Mouse (Mus musculus): ENCODE results near the gene Man1a2. TPM values are rescaled to one million over a fixed set of nuclear protein-coding genes. Genes with fewer than 3 reads are reported as not detected.

The Man1a2 gene
- 7.1 TPM for polyA plus RNA-seq (2012; fragmentation: generic; extraction: Trizol)
- long read RNA-seq, experiment 1, partial matches to known transcripts, result 6 of 11 reads
- long read RNA-seq, experiment 1, other reads (novel, unspliced or antisense), result 5 of 11 reads
- long read RNA-seq, experiment 2, full-length matches to known transcripts, result 45 of 76 reads
- long read RNA-seq, experiment 2, partial matches to known transcripts, result 15 of 76 reads
- long read RNA-seq, experiment 2, other reads (novel, unspliced or antisense), result 16 of 76 reads

GRCm38 (mm10) chr3:100685087-100685762 lies at the start of gene Man1a2:
Gene Man1a2 (minus strand): TSS chr3:100685503.
- H3K4me3 ChIP-seq (ENCODE audit: insufficient read depth, poor library complexity, severe bottlenecking), result peak within 1 kb of the TSS; percentile 67
- H3K79me3 ChIP-seq (ENCODE audit: low read depth), result peaks cover 34% of the 10 kb centered on the region
- peak within 1 kb of the TSS; percentile 96 for H3ac ChIP-seq (ENCODE audit: control insufficient read depth, insufficient read length, low read depth)
- no peaks in the 10 kb centered on the region for H3K27me3 ChIP-seq (ENCODE audit: control insufficient read depth, insufficient read depth, insufficient read length)
- no peaks in the 10 kb centered on the region for H3K36me3 ChIP-seq (ENCODE audit: control insufficient read depth, insufficient read depth)
- TF ChIP-seq FOSL1 (IDR thresholded peaks at IDR 0.05; ENCODE audit: insufficient read depth, low read length, poor library complexity, severe bottlenecking), result no peak
- no peak for TF ChIP-seq CTCF (IDR thresholded peaks at IDR 0.05; ENCODE audit: control insufficient read depth, insufficient read depth, insufficient read length)
- no peak for TF ChIP-seq USF1 (IDR thresholded peaks at IDR 0.05; ENCODE audit: low read depth)
- no peak for TF ChIP-seq CEBPB (IDR thresholded peaks at IDR 0.05; ENCODE audit: low read depth)
- no peak for TF ChIP-seq MAX (IDR thresholded peaks at IDR 0.05)
- TF ChIP-seq MYOD1 (IDR thresholded peaks at IDR 0.05; ENCODE audit: control insufficient read depth, insufficient read length, low read depth), result no peak
- TF ChIP-seq MYOG (IDR thresholded peaks at IDR 0.05; ENCODE audit: control insufficient read depth, extremely low read depth, insufficient read length), result no peak
- H3K79me2 ChIP-seq (ENCODE audit: control insufficient read depth, insufficient read depth), result peaks cover 49% of the 10 kb centered on the region

DNA sequence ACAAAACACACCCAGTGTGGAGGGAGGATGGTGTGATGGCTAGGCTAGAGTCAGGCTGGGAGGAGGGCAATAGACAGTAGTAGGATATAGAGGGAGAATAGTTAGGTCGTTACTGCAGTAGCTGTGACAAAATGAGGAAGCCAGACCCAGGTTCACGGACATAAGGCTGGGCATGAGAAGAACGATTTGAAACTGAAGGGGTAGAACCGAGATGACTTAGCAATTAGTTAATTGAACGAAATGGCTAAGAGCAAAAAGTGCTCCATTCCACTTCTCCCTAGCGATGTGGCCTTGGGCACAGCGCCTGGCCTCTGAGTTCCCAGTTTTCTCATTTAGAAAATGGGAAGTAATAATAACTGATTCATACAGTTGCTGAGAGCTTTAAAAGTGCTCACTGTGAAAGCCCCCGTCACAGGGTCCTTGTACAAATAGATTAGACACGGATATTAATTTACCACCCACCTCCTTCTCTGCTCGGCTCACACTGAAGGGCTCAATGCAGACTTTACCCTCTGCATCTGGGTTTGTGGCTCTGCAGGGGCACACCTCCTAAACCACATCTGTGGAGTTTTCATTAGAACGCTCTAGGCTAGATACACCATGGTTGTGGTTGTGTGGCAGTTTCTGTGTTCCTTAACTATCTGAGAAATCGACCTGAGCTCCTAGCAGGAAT lies 49.3 kb upstream of the Man1a2 start:
- no peaks in the 10 kb centered on the region for H3K36me3 ChIP-seq (ENCODE audit: control insufficient read depth, insufficient read depth)
- TF ChIP-seq MYOG (IDR thresholded peaks at IDR 0.05; ENCODE audit: control insufficient read depth, extremely low read depth, insufficient read length) (no peak), FOSL1 (IDR thresholded peaks at IDR 0.05; ENCODE audit: insufficient read depth, low read length, poor library complexity, severe bottlenecking) (no peak), CTCF (IDR thresholded peaks at IDR 0.05; ENCODE audit: control insufficient read depth, insufficient read depth, insufficient read length) (no peak), MAX (IDR thresholded peaks at IDR 0.05) (no peak), USF1 (IDR thresholded peaks at IDR 0.05; ENCODE audit: low read depth) (no peak), CEBPB (IDR thresholded peaks at IDR 0.05; ENCODE audit: low read depth) (no peak), MYOD1 (IDR thresholded peaks at IDR 0.05; ENCODE audit: control insufficient read depth, insufficient read length, low read depth) (no peak)
- H3ac ChIP-seq (ENCODE audit: control insufficient read depth, insufficient read length, low read depth), result no peak overlapping the region
- H3K4me3 ChIP-seq (ENCODE audit: insufficient read depth, poor library complexity, severe bottlenecking), result no peak overlapping the region
- peaks cover 20% of the 10 kb centered on the region for H3K27me3 ChIP-seq (ENCODE audit: control insufficient read depth, insufficient read depth, insufficient read length)
- H3K79me2 ChIP-seq (ENCODE audit: control insufficient read depth, insufficient read depth), result no peaks in the 10 kb centered on the region
- no peaks in the 10 kb centered on the region for H3K79me3 ChIP-seq (ENCODE audit: low read depth)

DNA sequence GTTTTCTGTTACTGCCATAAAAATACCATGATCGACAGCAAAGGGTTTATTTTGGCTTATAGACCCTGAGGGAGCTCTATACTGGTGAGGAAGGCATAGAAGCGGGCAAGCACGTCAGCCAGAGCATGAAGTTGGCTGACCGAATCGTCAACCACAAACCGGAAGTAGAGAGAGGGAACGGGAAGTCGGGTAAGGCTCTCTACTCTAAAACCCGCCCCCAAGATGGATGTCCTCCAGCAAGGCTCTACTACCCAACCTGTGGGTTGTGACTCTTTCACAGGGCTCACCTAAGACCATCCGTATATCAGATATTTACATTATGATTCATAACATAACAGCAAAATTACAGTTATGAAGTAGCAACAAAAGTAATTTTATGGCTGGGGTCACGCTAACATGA lies 46.6 kb upstream of the Man1a2 start:
- H3K36me3 ChIP-seq (ENCODE audit: control insufficient read depth, insufficient read depth), result no peaks in the 10 kb centered on the region
- H3K4me3 ChIP-seq (ENCODE audit: insufficient read depth, poor library complexity, severe bottlenecking), result no peak overlapping the region
- TF ChIP-seq MAX (IDR thresholded peaks at IDR 0.05) (no peak), CTCF (IDR thresholded peaks at IDR 0.05; ENCODE audit: control insufficient read depth, insufficient read depth, insufficient read length) (no peak), USF1 (IDR thresholded peaks at IDR 0.05; ENCODE audit: low read depth) (no peak), MYOG (IDR thresholded peaks at IDR 0.05; ENCODE audit: control insufficient read depth, extremely low read depth, insufficient read length) (no peak), FOSL1 (IDR thresholded peaks at IDR 0.05; ENCODE audit: insufficient read depth, low read length, poor library complexity, severe bottlenecking) (no peak), MYOD1 (IDR thresholded peaks at IDR 0.05; ENCODE audit: control insufficient read depth, insufficient read length, low read depth) (no peak), CEBPB (IDR thresholded peaks at IDR 0.05; ENCODE audit: low read depth) (no peak)
- no peak overlapping the region for H3ac ChIP-seq (ENCODE audit: control insufficient read depth, insufficient read length, low read depth)
- H3K27me3 ChIP-seq (ENCODE audit: control insufficient read depth, insufficient read depth, insufficient read length), result peaks cover 23% of the 10 kb centered on the region
- no peaks in the 10 kb centered on the region for H3K79me3 ChIP-seq (ENCODE audit: low read depth)
- H3K79me2 ChIP-seq (ENCODE audit: control insufficient read depth, insufficient read depth), result no peaks in the 10 kb centered on the region

DNA sequence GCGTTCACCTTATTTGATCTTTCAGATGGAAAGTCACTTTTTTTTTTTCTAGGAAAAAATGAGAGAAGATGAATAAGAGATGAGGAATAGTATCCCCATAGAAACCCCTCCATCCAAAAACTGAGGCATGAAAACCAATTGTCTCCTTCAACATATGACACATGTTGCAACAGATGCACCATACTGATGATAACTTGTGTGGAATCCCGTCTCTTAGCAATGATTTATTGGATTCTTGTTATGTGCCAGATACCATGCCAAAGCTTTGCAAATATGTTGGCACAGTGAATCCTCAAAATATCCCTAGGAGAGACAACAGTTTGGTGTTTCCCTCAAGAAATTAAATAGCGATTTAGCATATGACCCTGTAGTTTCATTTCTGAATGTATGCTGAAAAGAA lies 46.0 kb upstream of the Man1a2 start:
- H3K79me2 ChIP-seq (ENCODE audit: control insufficient read depth, insufficient read depth), result no peaks in the 10 kb centered on the region
- TF ChIP-seq CEBPB (IDR thresholded peaks at IDR 0.05; ENCODE audit: low read depth) (no peak), MYOD1 (IDR thresholded peaks at IDR 0.05; ENCODE audit: control insufficient read depth, insufficient read length, low read depth) (no peak), FOSL1 (IDR thresholded peaks at IDR 0.05; ENCODE audit: insufficient read depth, low read length, poor library complexity, severe bottlenecking) (no peak), CTCF (IDR thresholded peaks at IDR 0.05; ENCODE audit: control insufficient read depth, insufficient read depth, insufficient read length) (no peak), USF1 (IDR thresholded peaks at IDR 0.05; ENCODE audit: low read depth) (no peak), MYOG (IDR thresholded peaks at IDR 0.05; ENCODE audit: control insufficient read depth, extremely low read depth, insufficient read length) (no peak), MAX (IDR thresholded peaks at IDR 0.05) (no peak)

GRCm38 (mm10) chr3:100728008-100728712 lies 42.9 kb upstream of the Man1a2 start:
- TF ChIP-seq CTCF (IDR thresholded peaks at IDR 0.05; ENCODE audit: control insufficient read depth, insufficient read depth, insufficient read length) (no peak), MAX (IDR thresholded peaks at IDR 0.05) (no peak), FOSL1 (IDR thresholded peaks at IDR 0.05; ENCODE audit: insufficient read depth, low read length, poor library complexity, severe bottlenecking) (no peak), MYOD1 (IDR thresholded peaks at IDR 0.05; ENCODE audit: control insufficient read depth, insufficient read length, low read depth) (no peak), CEBPB (IDR thresholded peaks at IDR 0.05; ENCODE audit: low read depth) (no peak), MYOG (IDR thresholded peaks at IDR 0.05; ENCODE audit: control insufficient read depth, extremely low read depth, insufficient read length) (no peak), USF1 (IDR thresholded peaks at IDR 0.05; ENCODE audit: low read depth) (no peak)
- no peak overlapping the region for H3K4me3 ChIP-seq (ENCODE audit: insufficient read depth, poor library complexity, severe bottlenecking)
- H3ac ChIP-seq (ENCODE audit: control insufficient read depth, insufficient read length, low read depth), result no peak overlapping the region
- no peaks in the 10 kb centered on the region for H3K79me3 ChIP-seq (ENCODE audit: low read depth)
- H3K79me2 ChIP-seq (ENCODE audit: control insufficient read depth, insufficient read depth), result no peaks in the 10 kb centered on the region
- peaks cover 4% of the 10 kb centered on the region for H3K27me3 ChIP-seq (ENCODE audit: control insufficient read depth, insufficient read depth, insufficient read length)
- H3K36me3 ChIP-seq (ENCODE audit: control insufficient read depth, insufficient read depth), result no peaks in the 10 kb centered on the region

More for the DNA sequence above, 46.0 kb upstream of the Man1a2 start:
- Histone ChIP-seq H3K27me3 (ENCODE audit: control insufficient read depth, insufficient read depth, insufficient read length) (peaks cover 23% of the 10 kb centered on the region), H3K36me3 (ENCODE audit: control insufficient read depth, insufficient read depth) (no peaks in the 10 kb centered on the region), H3ac (ENCODE audit: control insufficient read depth, insufficient read length, low read depth) (no peak overlapping the region), H3K4me3 (ENCODE audit: insufficient read depth, poor library complexity, severe bottlenecking) (no peak overlapping the region), H3K79me3 (ENCODE audit: low read depth) (no peaks in the 10 kb centered on the region)
